Mouse (Mus musculus): Measurements from ENCODE around the gene Lin52.

- TF ChIP-seq GATA1 (IDR thresholded peaks at IDR 0.05; ENCODE audit: borderline replicate concordance, low read length) (no peak), CTCF (IDR thresholded peaks at IDR 0.05; ENCODE audit: low read depth, low read length) (no peak), TAL1 (conservative IDR thresholded peaks at IDR 0.05; ENCODE audit: low read depth, low read length) (no peak)
These were observed 1.3 kb upstream of the Lin52 start for GRCm38 (mm10) chr12:84449887-84450286.

Data from G1E (cell line).